Mouse (Mus musculus) stomach, postnatal 0 days (tissue): Measurements from ENCODE around the gene Prpf6.

Experiments used
- CTCF ChIP-seq: IDR thresholded peaks from 2 replicates; pipeline ENCODE4 v1.5.1; 2016; ENCODE audit warnings: antibody characterized with exemption, low read depth, mild to moderate bottlenecking, moderate library complexity
- EP300 ChIP-seq: optimal IDR thresholded peaks from 2 replicates; pipeline ENCODE3; 2016; ENCODE audit warnings: antibody characterized with exemption

GRCm38 (mm10) chr2:181681978-181682377, 90.3 kb downstream of the Prpf6 start:
- no peak for TF ChIP-seq CTCF
- TF ChIP-seq EP300: no peak
